18 mouse cellular contexts compared by ENCODE assay signal in the genomic region with DNA sequence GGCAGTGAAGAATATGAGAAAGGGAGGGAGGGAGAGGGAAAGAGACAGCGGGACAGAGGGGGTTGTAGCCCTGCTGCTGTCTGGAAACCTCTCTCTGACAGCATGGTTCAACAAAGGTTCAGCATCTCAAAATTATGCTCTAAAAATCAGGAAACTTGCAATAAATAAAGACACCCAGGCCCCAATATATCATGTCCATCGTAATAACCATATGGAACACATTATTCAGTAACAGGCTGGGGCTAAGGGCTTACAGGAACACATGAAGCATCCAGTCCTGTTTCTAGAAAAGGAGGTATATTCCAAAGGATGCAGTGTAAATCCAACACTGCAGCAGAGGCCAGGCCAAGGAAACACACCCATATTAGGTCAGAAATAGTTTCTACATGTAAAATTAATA.
DNase-seq lines count a peak whose midpoint lies in the region; ATAC-seq and TF ChIP-seq lines count a peak whose summit lies in the region.
"Had no signal": no experiment of that assay in that cellular context is flagged by ENCODE, and none has a peak within 500 bp of the region (broad histone marks: within the 10 kb centered on the region; RNA-seq: fewer than 3 reads in every experiment).

No protein-coding gene starts in this region.

- H3K4me3 ChIP-seq in kidney, embryonic 15.5 days (replicated peaks), result no peak overlapping the region
- no peak overlapping the region for H3K4me3 ChIP-seq in embryonic facial prominence, embryonic 14.5 days (ENCODE audit: low read depth, low read length)
- H3K4me3 ChIP-seq in limb, embryonic 15.5 days, result no peak overlapping the region
- H3K4me3 ChIP-seq in liver, postnatal 0 days (ENCODE audit: low read depth, low read length), result no peak overlapping the region
- H3K4me3 ChIP-seq: hindbrain, embryonic 10.5 days; liver, embryonic 12.5 days; midbrain, embryonic 13.5 days; myocyte had no signal

- no peak overlapping the region for H3K4me2 ChIP-seq in kidney, embryonic 15.5 days
- H3K4me2 ChIP-seq in embryonic facial prominence, embryonic 14.5 days (ENCODE audit: low read depth, low read length), result no peak overlapping the region
- H3K4me2 ChIP-seq in limb, embryonic 15.5 days, result no peak overlapping the region
- no peak overlapping the region for H3K4me2 ChIP-seq in liver, postnatal 0 days (ENCODE audit: low read depth, low read length)
- H3K4me2 ChIP-seq: liver, embryonic 12.5 days; midbrain, embryonic 13.5 days had no signal

- H3K27me3 ChIP-seq in kidney, embryonic 15.5 days, result no peaks in the 10 kb centered on the region
- H3K27me3 ChIP-seq in embryonic facial prominence, embryonic 14.5 days (replicated peaks; ENCODE audit: control insufficient read depth, insufficient read depth, low read length), result no peaks in the 10 kb centered on the region
- H3K27me3 ChIP-seq in limb, embryonic 15.5 days, result no peaks in the 10 kb centered on the region
- H3K27me3 ChIP-seq in liver, postnatal 0 days (ENCODE audit: insufficient read depth, low read length), result no peaks in the 10 kb centered on the region
- H3K27me3 ChIP-seq: liver, embryonic 12.5 days; midbrain, embryonic 13.5 days had no signal

- no peak for TF ChIP-seq EP300 in liver, postnatal 0 days (IDR thresholded peaks at IDR 0.05; ENCODE audit: low read depth)

- no peak overlapping the region for H3K9ac ChIP-seq in kidney, embryonic 15.5 days
- no peak overlapping the region for H3K9ac ChIP-seq in embryonic facial prominence, embryonic 14.5 days (ENCODE audit: low read depth, low read length)
- H3K9ac ChIP-seq in limb, embryonic 15.5 days, result no peak overlapping the region
- H3K9ac ChIP-seq in liver, postnatal 0 days (replicated peaks), result no peak overlapping the region
- H3K9ac ChIP-seq: liver, embryonic 12.5 days; midbrain, embryonic 13.5 days had no signal

- H3K27ac ChIP-seq in kidney, embryonic 15.5 days, result peak overlapping the region; percentile 88
- no peak overlapping the region for H3K27ac ChIP-seq in embryonic facial prominence, embryonic 14.5 days (replicated peaks; ENCODE audit: low read depth, low read length)
- H3K27ac ChIP-seq in limb, embryonic 15.5 days, result peak overlapping the region; percentile 44; the same call in 1 of the 2 replicates
- H3K27ac ChIP-seq in liver, postnatal 0 days (ENCODE audit: low read depth), result no peak overlapping the region
- H3K27ac ChIP-seq: hindbrain, embryonic 10.5 days; liver, embryonic 12.5 days; midbrain, embryonic 13.5 days had no signal

- DNase-seq in embryo, embryonic 11 days, result peak; percentile 39
- DNase-seq in embryo, embryonic 10 days (ENCODE audit: low spot score), result no peak
- DNase-seq in kidney, postnatal 36 days, result no peak
- DNase-seq in embryonic facial prominence, embryonic 14.5 days (ENCODE audit: low spot score), result peak; percentile 39
- no peak for DNase-seq in adrenal gland, adult 8-10 months
- DNase-seq in liver, postnatal 0 days, result no peak
- DNase-seq: cerebellum, postnatal 36 days; kidney, adult 2 months; lung, postnatal 4 days; thymus, postnatal 4 days had no signal

- peaks cover 60% of the 10 kb centered on the region for H3K4me1 ChIP-seq in kidney, embryonic 15.5 days
- H3K4me1 ChIP-seq in embryonic facial prominence, embryonic 14.5 days (ENCODE audit: control insufficient read depth, insufficient read depth, low read length), result peaks cover 19% of the 10 kb centered on the region
- H3K4me1 ChIP-seq in limb, embryonic 15.5 days, result peaks cover 39% of the 10 kb centered on the region
- no peaks in the 10 kb centered on the region for H3K4me1 ChIP-seq in liver, postnatal 0 days (ENCODE audit: insufficient read depth)
- H3K4me1 ChIP-seq: liver, embryonic 12.5 days had no signal

- WGBS in kidney, embryonic 15.5 days, result 58% methylated on average over 2 of the region's 2 CpGs
- 55% methylated on average over 2 of the region's 2 CpGs for WGBS in embryonic facial prominence, embryonic 14.5 days
- 51% methylated on average over 2 of the region's 2 CpGs for WGBS in limb, embryonic 15.5 days
- 79% methylated on average over 2 of the region's 2 CpGs for WGBS in liver, postnatal 0 days (ENCODE audit: insufficient replicate concordance)

- ATAC-seq in kidney, embryonic 15.5 days (replicated peaks; ENCODE audit: low FRiP score), result peak; percentile 61
- no peak for ATAC-seq in embryonic facial prominence, embryonic 14.5 days (ENCODE audit: low read depth)
- ATAC-seq in limb, embryonic 15.5 days (ENCODE audit: insufficient number of reproducible peaks, low FRiP score, low TSS enrichment, low read depth), result peak; percentile 32; the same call in 1 of the 2 replicates
- no peak for ATAC-seq in liver, postnatal 0 days
- ATAC-seq: activated CD4-positive, CD25-positive, alpha-beta regulatory T cell, adult 4 months; forebrain, embryonic 16.5 days; liver, embryonic 12.5 days; midbrain, embryonic 13.5 days had no signal

- peaks cover 62% of the 10 kb centered on the region for H3K36me3 ChIP-seq in kidney, embryonic 15.5 days
- peaks cover 38% of the 10 kb centered on the region for H3K36me3 ChIP-seq in embryonic facial prominence, embryonic 14.5 days (ENCODE audit: control insufficient read depth, insufficient read depth, low read length)
- peaks cover 19% of the 10 kb centered on the region; the same call in 1 of the 2 replicates for H3K36me3 ChIP-seq in limb, embryonic 15.5 days
- peaks cover 36% of the 10 kb centered on the region for H3K36me3 ChIP-seq in liver, postnatal 0 days (replicated peaks; ENCODE audit: insufficient read depth, low read length)

- no peaks in the 10 kb centered on the region for H3K9me3 ChIP-seq in kidney, embryonic 15.5 days (replicated peaks)
- no peaks in the 10 kb centered on the region for H3K9me3 ChIP-seq in embryonic facial prominence, embryonic 14.5 days (ENCODE audit: control insufficient read depth, low read length)
- H3K9me3 ChIP-seq in limb, embryonic 15.5 days, result no peaks in the 10 kb centered on the region
- no peaks in the 10 kb centered on the region for H3K9me3 ChIP-seq in liver, postnatal 0 days (ENCODE audit: low read length)
- H3K9me3 ChIP-seq: hindbrain, embryonic 10.5 days; liver, embryonic 12.5 days; midbrain, embryonic 13.5 days had no signal

- TF ChIP-seq CTCF in liver, postnatal 0 days (IDR thresholded peaks at IDR 0.05; ENCODE audit: low read depth), result no peak

Comparison
In these comparisons a context has a peak if more than half of its experiments do, and no peak if none do; other contexts are left out.
1. DNase-seq: peak in embryo, embryonic 11 days (single experiment) and embryonic facial prominence, embryonic 14.5 days (single experiment); none in embryo, embryonic 10 days (single experiment), kidney, postnatal 36 days (0 of 2), adrenal gland, adult 8-10 months (single experiment) and liver, postnatal 0 days (single experiment).
2. ATAC-seq: peak in kidney, embryonic 15.5 days (single experiment) and limb, embryonic 15.5 days (single experiment); none in embryonic facial prominence, embryonic 14.5 days (single experiment) and liver, postnatal 0 days (single experiment).
3. H3K27ac ChIP-seq: peak in kidney, embryonic 15.5 days (single experiment) and limb, embryonic 15.5 days (single experiment); none in embryonic facial prominence, embryonic 14.5 days (single experiment) and liver, postnatal 0 days (single experiment).